Mouse (Mus musculus): ENCODE data around the gene Adgrl2. TPM values are rescaled to one million over a fixed set of nuclear protein-coding genes. Genes with fewer than 3 reads are reported as not detected.
A peak's percentile ranks its signal among the peaks of the same experiment; 100 is the strongest.

Gene Adgrl2
- total RNA-seq, 2 experiments from 2014 or later = 57.2 to 57.6 TPM

- DNase-seq (ENCODE audit: low spot score) = no peak
- intact Hi-C loops (cut with DNase I) = loop anchor here (5.0 kb wide), 1 partner anchor 43 kb away; no protein-coding TSS in a partner anchor
Observed at GRCm38 (mm10) chr3:148844182-148844581, 146.2 kb downstream of the Adgrl2 start.

- intact Hi-C loops (cut with DNase I) = loop anchor here (5.0 kb wide), 1 partner anchor 45 kb away; no protein-coding TSS in a partner anchor
- DNase-seq (ENCODE audit: low spot score) = no peak
Observed at GRCm38 (mm10) chr3:148842533-148842932, 147.8 kb downstream of the Adgrl2 start.

DNA sequence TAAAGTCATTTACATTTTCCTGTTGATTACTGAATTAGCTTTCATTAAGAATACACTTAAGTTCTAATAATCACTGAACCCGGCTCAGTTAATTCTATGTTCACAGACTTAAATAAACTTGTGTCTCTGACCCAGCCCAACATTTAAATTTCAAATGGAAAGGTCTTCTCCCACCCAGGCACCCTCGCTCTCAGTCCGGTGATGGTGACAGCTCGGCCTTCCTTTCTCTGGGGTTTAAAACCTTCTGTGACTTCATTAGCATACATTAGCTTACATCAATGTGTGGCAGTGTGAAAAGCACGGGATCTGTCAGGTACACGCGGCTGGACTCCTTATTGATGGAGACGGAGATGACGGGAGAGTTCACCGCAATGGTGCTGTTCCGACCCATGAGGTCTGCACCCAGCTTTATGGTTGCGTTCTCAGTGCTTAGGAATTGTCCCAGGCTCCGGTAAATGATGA is 151.5 kb downstream of the Adgrl2 start:
- no peak for DNase-seq (ENCODE audit: low spot score)
- intact Hi-C loops (cut with DNase I) = no loop called here

- intact Hi-C loops (cut with DNase I) = no loop called here
- DNase-seq (ENCODE audit: low spot score) = no peak
Observed at GRCm38 (mm10) chr3:148838095-148838834, 152.1 kb downstream of the Adgrl2 start.

DNA sequence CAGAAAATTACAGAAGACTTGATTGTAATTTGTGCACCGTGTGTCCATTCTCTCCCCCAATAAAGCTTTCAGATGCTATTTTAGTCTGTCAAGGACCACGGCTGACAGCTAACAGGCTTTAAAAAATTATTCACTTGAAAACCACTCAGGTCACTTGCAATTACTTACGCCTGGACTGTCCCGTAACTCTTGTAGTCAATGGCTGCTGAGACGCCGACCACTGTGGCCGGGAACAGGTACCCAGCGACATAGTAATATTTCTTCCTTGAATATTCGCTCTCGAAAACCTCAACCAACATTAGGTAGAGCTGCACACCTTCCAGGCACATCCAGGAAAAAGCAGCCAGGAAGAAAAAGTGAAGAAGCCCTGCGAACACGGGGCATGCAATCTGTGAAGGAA is 155.2 kb downstream of the Adgrl2 start:
- intact Hi-C loops (cut with DNase I) = no loop called here
- no peak for DNase-seq (ENCODE audit: low spot score)

DNA sequence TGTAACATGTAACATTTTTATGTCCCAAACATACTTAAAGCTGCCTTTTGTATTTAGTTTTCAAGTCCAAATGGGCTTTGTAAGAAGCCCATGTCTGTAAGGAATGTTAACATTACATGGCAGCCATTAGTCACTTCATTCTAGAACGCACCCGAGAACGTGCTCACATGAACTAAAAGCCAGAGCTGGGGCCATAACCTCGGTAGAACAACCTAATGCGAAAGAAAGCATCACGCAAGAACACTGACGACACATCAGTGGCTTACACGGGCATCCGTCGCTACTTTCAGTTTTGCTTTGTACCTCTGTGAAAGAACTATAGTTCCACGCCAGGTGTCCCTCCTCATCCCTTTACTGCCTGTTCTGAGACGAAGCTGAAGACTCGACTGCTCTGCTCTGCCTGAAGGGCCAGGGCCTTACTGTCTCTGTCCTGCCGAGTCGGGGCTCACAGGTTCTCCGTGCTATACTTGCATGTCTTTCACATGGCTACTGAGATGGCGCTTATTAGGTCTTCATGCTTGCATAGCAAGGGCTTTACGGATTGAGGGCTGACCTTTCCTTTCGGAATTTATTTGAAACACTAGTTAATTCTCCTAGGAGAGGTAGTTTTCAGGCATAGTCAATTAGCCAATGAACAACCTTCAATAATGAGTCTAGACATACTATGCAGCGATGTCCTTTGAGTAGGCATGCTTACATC is 157.1 kb downstream of the Adgrl2 start:
- intact Hi-C loops (cut with DNase I) = no loop called here
- DNase-seq (ENCODE audit: low spot score) = no peak

DNA sequence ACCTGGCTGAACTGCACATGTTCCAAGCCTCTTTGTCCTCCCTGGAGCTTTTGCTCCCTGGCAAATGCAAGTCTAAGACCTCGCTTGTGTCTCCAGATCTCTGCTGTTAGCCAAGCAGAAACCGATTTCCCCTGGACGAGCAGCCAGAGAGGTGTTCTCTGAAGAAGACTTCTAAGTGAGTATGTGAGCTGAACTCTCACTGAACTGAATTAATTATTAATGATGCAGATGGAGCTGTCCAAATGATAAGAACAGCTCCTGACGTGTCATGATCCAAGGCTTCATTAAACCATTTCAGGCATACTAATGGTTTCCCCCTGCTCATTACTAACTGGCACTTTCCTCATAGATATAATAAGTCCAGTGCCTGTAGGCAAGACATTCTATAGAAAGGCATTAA is 158.4 kb downstream of the Adgrl2 start:
- DNase-seq (ENCODE audit: low spot score) = no peak
- intact Hi-C loops (cut with DNase I) = no loop called here

DNA sequence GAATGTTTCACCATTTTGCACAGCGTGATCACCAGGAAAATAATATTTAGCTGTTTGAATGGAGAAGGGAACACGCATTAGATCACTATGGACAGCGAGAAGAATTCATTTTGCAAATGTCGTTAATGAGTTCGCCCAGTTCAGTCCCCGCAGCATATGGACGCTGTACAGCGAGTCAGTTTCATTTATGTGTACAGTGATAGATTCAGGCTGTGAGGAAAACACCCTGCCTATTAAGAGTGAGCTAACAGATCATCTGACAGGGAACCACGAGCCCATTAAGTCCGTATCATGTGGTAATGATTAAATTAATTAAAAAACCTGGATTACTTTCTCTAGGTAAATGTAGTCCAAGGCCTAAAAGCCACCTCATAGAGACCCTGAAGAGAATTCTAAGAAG is 161.8 kb downstream of the Adgrl2 start:
- DNase-seq (ENCODE audit: low spot score) = no peak
- intact Hi-C loops (cut with DNase I) = no loop called here

DNA sequence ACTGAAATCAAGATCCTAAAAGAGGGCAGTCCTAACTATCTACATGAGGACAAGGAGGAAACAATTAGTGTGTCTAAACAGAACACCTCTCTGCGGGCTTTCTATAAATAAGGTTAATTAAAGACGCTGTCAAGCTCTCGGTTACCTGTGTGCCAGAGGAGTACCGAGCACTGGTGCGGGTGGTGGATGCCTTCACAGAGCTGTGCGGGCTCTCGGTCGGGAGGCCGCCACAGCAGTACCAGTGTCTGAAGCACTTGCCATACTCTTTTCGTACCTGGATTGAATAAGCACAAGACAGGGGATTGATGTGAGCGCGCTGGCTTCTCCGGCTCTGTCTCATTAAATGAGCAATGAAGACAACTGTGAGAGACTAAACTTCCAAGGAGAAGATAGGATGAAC is 166.8 kb downstream of the Adgrl2 start:
- no peak for DNase-seq (ENCODE audit: low spot score)
- intact Hi-C loops (cut with DNase I) = no loop called here

GRCm38 (mm10) chr3:148821632-148822031 is 168.7 kb downstream of the Adgrl2 start:
- intact Hi-C loops (cut with DNase I) = no loop called here

DNA sequence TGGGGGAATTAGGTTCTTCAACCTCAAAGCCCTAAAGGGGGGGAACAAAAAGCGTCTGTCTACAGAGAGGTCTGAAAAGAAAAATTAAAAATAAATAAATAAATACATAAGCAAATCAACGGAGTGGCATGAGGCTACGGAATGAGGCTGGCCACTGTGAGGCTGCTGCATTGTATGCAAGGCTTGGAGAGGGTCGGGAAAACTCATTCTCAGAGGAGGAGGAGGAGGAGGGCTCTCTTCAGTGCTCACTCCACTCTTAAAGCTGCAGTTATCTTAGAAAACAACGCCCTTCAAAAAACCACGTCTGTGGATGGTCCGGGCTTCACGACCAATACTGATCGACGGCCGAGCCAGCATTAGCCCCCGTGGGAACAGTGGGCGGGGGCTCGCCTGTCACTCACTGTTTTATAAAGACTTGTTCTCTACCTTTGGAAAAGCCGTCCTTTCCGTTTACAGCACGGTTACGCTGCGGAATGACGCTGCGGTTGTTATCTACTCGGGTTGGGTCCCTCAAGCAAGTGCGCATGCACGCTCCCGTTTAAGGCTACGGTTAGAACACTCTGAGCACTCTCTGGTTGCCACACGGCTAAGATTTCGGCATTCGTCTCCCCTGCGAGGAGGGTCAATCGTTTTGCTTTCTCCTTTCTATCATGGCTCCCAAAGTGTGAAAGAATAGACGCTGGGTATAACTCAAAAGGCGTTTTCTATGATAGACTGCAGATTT is 170.9 kb downstream of the Adgrl2 start:
- intact Hi-C loops (cut with DNase I) = no loop called here

More at GRCm38 (mm10) chr3:148821632-148822031, 168.7 kb downstream of the Adgrl2 start:
- no peak for DNase-seq (ENCODE audit: low spot score)

DNA sequence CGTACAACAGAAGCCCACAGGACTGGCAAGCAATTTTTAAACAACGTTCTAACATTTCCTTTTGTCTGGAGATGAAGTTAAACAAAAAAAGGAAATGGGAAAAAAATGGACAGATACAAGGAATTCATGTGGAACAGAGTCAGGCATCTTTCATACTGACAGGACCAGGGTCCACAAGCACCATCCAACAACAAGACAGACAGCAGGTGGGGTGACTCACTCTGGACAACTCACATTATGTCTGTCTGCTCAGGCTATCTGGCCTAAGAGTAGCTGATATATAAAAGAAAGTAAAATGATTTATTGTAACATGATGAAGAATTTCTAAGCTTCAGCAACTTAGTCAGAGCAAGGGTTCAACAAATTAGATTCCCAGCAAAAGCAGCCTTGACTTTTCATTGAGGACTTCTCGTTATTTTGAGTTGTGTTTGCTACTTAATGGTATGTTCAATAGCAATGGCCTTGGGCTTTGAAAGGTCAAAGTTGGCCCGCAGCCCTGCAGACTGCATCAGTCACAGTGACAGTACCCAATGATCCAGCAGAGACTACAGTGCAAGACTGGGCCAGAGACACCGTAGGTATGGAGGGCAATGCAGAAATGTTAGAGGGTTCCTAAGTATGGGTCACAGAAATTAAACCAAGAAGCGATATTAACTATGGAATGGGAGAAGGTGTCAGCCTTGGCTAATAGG is 171.8 kb downstream of the Adgrl2 start:
- no peak for DNase-seq (ENCODE audit: low spot score)
- intact Hi-C loops (cut with DNase I) = no loop called here

More for the DNA sequence above, 170.9 kb downstream of the Adgrl2 start:
- no peak for DNase-seq (ENCODE audit: low spot score)

DNA sequence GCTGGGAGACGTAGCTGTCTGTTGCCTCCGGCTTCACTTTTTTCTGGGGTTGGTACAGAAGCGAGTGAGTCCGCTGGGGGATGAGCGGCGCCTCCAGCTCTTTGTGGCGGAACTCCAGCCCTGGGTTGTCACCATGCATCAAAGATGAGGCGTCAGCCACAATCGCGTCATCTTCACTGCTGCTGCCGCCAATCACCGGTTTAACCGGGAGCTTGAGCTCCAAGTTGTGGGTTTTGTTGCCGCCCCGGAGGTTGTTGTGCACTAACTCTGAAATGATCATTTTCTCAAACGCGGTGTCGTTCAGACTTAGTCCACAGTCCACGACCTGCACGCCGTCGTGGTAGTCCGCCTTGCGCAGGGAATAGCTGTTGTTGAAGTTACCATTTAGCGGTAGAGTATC is 172.9 kb downstream of the Adgrl2 start:
- intact Hi-C loops (cut with DNase I) = no loop called here
- no peak for DNase-seq (ENCODE audit: low spot score)

DNA sequence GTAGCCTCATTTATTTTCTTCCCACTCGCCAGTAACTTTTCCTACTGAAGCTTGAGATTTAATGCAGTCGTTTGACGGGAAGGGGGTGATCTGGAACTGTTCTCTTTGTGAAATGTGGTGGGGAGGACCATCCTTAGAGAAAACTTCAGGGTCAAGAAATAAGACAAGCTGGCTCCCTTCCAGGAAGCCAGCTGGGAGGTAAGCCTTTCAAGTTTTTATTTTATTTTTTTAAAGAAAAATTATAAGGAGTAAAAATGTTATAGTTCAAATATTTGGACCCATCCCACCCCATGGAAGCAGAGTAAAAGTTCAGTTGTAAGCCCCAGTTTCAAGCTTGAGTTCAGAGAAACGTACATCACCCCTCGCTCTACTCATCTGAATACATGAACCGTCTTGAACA is 177.2 kb downstream of the Adgrl2 start:
- DNase-seq (ENCODE audit: low spot score) = no peak
- intact Hi-C loops (cut with DNase I) = no loop called here

DNA sequence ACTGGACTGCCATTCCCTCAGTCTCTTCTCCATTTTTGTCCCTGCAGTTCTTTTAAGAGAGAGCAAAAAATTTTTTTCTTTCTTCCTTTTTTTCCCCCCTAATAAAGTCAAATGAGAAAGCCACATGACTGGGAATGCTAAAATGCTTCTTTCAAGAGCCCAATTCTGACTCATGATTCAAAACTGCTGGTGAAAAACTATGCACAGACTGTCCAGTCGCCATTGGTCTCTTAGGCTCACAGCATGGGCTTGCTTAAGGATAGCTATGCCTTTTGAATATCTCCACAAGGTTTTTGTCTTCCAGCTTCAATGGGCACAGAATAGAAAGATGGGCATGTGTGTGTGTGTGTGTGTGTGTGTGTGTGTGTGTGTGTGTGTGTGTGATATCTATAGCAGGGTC is 178.3 kb downstream of the Adgrl2 start:
- intact Hi-C loops (cut with DNase I) = no loop called here
- no peak for DNase-seq (ENCODE audit: low spot score)

- DNase-seq (ENCODE audit: low spot score) = peak; percentile 7
- intact Hi-C loops (cut with DNase I) = no loop called here
Observed at GRCm38 (mm10) chr3:148806977-148807376, 183.4 kb downstream of the Adgrl2 start.

DNA sequence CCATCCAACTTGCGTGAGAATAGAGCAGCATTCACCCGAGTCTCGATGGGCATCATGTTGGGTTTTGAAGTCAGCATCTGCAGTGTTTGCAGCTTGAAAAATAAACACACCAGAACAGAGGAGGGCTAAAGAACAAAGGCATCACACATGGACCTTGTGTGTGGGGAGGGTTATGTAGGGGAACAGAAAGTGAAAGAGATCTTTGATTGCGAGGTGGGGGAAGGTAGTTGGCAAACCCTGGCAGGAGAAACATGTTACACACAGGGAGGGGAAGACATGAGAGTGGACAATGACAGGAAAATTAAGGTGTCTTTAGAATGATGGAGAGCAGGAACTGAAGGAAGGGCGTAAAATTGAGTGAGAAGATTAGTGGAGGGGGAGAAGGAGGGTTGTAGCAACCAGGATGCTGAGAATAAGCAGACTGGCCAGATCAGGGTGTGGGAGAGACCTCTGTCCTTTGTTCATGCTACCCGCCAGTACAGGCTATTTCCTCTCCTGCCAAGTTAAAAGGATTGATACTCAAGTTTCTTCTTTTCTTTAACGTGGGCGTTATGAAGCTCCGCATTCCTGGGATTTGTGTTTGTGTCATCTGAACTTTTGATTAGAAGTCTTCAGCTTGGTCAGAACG is 197.0 kb downstream of the Adgrl2 start:
- intact Hi-C loops (cut with DNase I) = no loop called here
- DNase-seq (ENCODE audit: low spot score) = no peak

DNA sequence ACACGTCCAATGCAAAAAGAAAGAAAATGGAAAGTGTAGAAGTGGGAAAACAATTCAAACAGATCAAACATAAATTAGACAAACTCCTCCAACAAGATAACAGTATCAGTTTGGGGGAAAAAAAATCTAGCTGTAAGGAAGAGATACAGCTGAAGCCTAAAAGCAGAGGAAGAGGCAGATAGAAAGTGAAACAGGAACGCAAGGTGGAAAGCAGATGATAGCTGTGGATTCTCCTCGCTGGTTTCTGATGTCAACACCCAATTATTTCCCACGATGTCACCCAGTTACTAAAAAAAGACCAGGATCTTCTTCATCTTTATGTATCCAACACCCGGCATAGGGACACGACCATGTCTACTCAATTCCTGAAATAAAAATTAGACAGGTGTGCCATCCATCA is 220.0 kb downstream of the Adgrl2 start:
- intact Hi-C loops (cut with DNase I) = no loop called here
- no peak for DNase-seq (ENCODE audit: low spot score)

Data from heart, postnatal 25 days (tissue).